Mouse (Mus musculus) liver, adult 2 months (tissue): Measurements from ENCODE around the gene Cxcr1. TPM values are rescaled to one million over a fixed set of nuclear protein-coding genes. Genes with fewer than 3 reads are reported as not detected.

ENCODE experiments used
- DNase-seq: peaks from one replicate; pipeline ENCODE4 v3.0.0-alpha.2; 2011; ENCODE audit warnings: low read depth, low spot score; ENCODE audit errors: extremely low read depth
- H3K27ac ChIP-seq: fragments of 200-500 bp; replicated peaks from 2 replicates; pipeline ENCODE4 v1.5.1; 2012; ENCODE audit warnings: low read depth, mild to moderate bottlenecking, control low read depth, inconsistent platforms, low read length; ENCODE audit not compliant: insufficient read depth
- H3K27me3 ChIP-seq: fragments of 200-500 bp; 2 replicates; pipeline ENCODE4 v1.6.1; 2012; ENCODE audit warnings: mild to moderate bottlenecking, moderate library complexity, low read length, inconsistent platforms; ENCODE audit not compliant: control insufficient read depth, insufficient read depth
- H3K36me3 ChIP-seq: fragments of 200-500 bp; 2 replicates; pipeline ENCODE4 v1.6.1; 2012; ENCODE audit warnings: low read length, inconsistent platforms; ENCODE audit not compliant: control insufficient read depth, insufficient read depth
- H3K4me1 ChIP-seq: fragments of 200-500 bp; 2 replicates; pipeline ENCODE4 v1.6.1; 2011; ENCODE audit warnings: low read length; ENCODE audit not compliant: control insufficient read depth, insufficient read depth
- H3K4me3 ChIP-seq: fragments of 200-500 bp; 2 replicates; pipeline ENCODE4 v1.5.1; 2011; ENCODE audit warnings: low read depth, mild to moderate bottlenecking, control low read depth, low read length, moderate library complexity; ENCODE audit not compliant: insufficient read depth
- H3K79me2 ChIP-seq: fragments of 200-500 bp; 2 replicates; pipeline ENCODE4 v1.6.1; 2012; ENCODE audit warnings: inconsistent platforms, mild to moderate bottlenecking, low read length, moderate library complexity; ENCODE audit not compliant: control insufficient read depth, insufficient read depth
- H3K9ac ChIP-seq: fragments of 200-500 bp; 2 replicates; pipeline ENCODE4 v1.6.1; 2012; ENCODE audit warnings: low read depth, mild to moderate bottlenecking, control low read depth, inconsistent platforms, low read length
- CTCF ChIP-seq: fragments of 200-500 bp; IDR thresholded peaks from 2 replicates; pipeline ENCODE4 v1.5.1; 2011; ENCODE audit warnings: low read depth, low read length, control low read depth
- POLR2A ChIP-seq: fragments of 200-500 bp; IDR thresholded peaks from 2 replicates; pipeline ENCODE4 v1.6.1; 2011; ENCODE audit warnings: low read length, control low read depth; ENCODE audit not compliant: insufficient read depth; ENCODE audit errors: extremely low read depth
- WGBS: fragments of 180-500 bp; shearing (Covaris S2); methylation state at CpG from one replicate; pipeline ENCODE4 v1.1.7; 2018; 5-methylcytosine and 5-hydroxymethylcytosine counted together
- polyA plus RNA-seq: library from polyadenylated mRNA; depleted of rRNA; stranded (reverse); fragments of >200 nt; gene quantifications from 2 replicates; pipeline ENCODE4 v1.2.3, GENCODE M21; 2012
- total RNA-seq: library from RNA; depleted of rRNA; stranded (reverse); fragments of >200 nt; gene quantifications from 2 replicates; pipeline ENCODE4 v1.2.3, GENCODE M21; 2014

Gene Cxcr1
- total and polyA plus RNA-seq, 2 experiments: not detected

GRCm38 (mm10) chr1:74156381-74156910 lies 38.0 kb downstream of the Cxcr1 start:
- Histone ChIP-seq H3K79me2 (no peaks in the 10 kb centered on the region), H3K4me3 (no peak overlapping the region), H3K36me3 (no peaks in the 10 kb centered on the region), H3K9ac (no peak overlapping the region), H3K27me3 (no peaks in the 10 kb centered on the region), H3K4me1 (no peaks in the 10 kb centered on the region), H3K27ac (no peak overlapping the region)
- no peak for TF ChIP-seq CTCF
- TF ChIP-seq POLR2A: no peak
- DNase-seq: no peak
- WGBS: 76% methylated on average over 14 of the region's 14 CpGs

DNA sequence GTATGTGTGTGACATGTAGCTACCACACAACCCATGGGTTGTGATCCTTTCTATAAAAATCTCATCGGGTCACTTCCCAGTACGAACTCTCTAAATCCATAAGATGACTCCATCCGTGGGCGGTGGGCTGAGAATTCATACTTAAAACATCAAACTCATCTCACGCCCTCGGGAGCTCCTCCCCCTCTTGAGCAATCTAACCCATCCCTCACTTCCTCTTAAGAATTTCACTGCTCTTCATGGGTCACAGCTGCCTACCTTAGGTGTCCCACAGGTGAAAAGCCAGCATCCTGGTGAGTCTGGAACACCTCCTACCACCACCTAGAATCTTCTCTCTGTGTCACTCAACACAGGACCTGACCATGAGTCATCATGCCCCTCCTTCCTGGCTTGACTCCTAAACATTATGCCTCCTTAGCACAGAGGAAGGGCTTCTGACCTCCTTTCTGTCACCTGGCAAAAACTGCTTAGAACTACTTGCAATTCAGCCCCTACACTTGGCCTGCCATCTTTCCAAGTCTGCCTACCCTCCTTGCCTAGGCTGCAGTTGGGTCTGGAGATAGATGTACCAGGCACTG lies 38.9 kb downstream of the Cxcr1 start:
- TF ChIP-seq CTCF (no peak), POLR2A (no peak)
- Histone ChIP-seq H3K4me3 (no peak overlapping the region), H3K27ac (no peak overlapping the region), H3K27me3 (no peaks in the 10 kb centered on the region), H3K4me1 (no peaks in the 10 kb centered on the region), H3K36me3 (no peaks in the 10 kb centered on the region), H3K9ac (no peak overlapping the region), H3K79me2 (no peaks in the 10 kb centered on the region)
- 82% methylated on average over 6 of the region's 6 CpGs for WGBS
- no peak for DNase-seq

DNA sequence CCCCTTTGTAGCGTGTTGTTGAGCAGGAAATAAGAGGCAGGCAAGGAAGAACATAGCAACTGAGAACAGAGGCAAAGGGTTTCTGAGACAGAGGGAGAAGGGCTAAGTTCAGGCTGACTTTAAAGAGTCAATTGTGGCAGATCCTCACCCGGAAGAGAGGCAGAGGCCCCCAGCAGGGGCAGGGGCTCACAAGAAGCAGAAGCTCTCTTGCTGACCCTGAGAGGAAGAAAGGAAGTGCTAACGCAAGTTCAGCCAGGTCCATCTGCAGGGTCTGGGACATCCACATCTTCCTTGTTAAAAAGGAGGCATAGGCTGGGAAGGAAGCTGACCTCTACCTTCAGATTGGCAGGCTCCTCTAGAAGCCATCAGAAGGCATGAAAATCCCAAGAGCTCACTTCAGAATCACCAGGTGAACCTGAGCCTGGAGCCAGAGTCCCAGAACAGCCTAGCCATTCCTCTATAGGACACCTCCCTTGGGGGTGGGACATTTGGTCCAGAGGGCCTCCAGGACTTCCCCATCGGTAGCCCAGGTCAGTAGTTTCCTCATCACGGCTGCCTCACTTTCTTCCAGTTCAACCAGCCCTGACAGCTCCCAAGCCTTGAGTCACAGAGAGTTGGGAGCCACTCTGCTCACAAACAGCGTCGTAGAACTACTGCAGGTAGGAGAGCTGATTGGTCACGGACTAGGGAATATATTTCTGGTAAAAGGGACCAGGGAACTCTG lies 40.8 kb downstream of the Cxcr1 start, which contains the start of gene Cxcr2:
Gene Cxcr2, plus strand, starts transcription at position 529 of the 724 bp plus-strand sequence.
- H3K27ac ChIP-seq: no peak within 1 kb of the TSS
- 74% methylated on average over 8 of the region's 8 CpGs for WGBS
- no peak for TF ChIP-seq CTCF
- no peak for TF ChIP-seq POLR2A
- H3K27me3 ChIP-seq: no peaks in the 10 kb centered on the region
- no peak within 1 kb of the TSS for H3K4me3 ChIP-seq
- no peak within 1 kb of the TSS for H3K9ac ChIP-seq
- no peak for DNase-seq
- H3K79me2 ChIP-seq: no peaks in the 10 kb centered on the region
- no peaks in the 10 kb centered on the region for H3K36me3 ChIP-seq
- no peaks in the 10 kb centered on the region for H3K4me1 ChIP-seq

GRCm38 (mm10) chr1:74151091-74151490 lies 43.3 kb downstream of the Cxcr1 start:
- no peaks in the 10 kb centered on the region for H3K27me3 ChIP-seq
- no peaks in the 10 kb centered on the region for H3K4me1 ChIP-seq
- WGBS: 45% methylated on average over 3 of the region's 3 CpGs
- no peak overlapping the region for H3K4me3 ChIP-seq
- no peak for DNase-seq
- H3K36me3 ChIP-seq: no peaks in the 10 kb centered on the region
- H3K79me2 ChIP-seq: no peaks in the 10 kb centered on the region
- no peak overlapping the region for H3K27ac ChIP-seq
- no peak for TF ChIP-seq POLR2A
- no peak for TF ChIP-seq CTCF
- H3K9ac ChIP-seq: no peak overlapping the region

DNA sequence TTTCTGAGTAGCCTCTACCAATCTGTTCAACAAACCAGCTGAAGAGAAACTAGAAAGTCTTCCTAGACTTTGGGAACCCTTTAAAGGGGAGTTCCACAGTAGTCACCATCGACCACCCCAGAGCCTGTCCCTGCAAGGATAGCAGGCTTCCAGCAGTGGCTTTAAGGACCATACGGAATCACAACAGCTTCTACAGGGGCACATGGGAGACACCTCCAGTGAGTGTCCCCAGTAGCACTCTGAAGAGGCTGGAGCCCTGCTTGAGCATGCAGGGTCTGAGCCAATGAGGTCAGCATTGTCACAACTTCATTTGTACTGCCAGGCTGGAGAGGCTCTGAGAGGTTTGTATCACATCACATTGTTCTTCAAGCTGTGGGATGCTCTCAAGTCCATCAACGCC lies 44.3 kb downstream of the Cxcr1 start:
- TF ChIP-seq CTCF (no peak), POLR2A (no peak)
- Histone ChIP-seq H3K4me3 (no peak overlapping the region), H3K4me1 (no peaks in the 10 kb centered on the region), H3K27ac (no peak overlapping the region), H3K79me2 (no peaks in the 10 kb centered on the region), H3K27me3 (no peaks in the 10 kb centered on the region), H3K36me3 (no peaks in the 10 kb centered on the region), H3K9ac (no peak overlapping the region)
- WGBS: 84% methylated on average over 3 of the region's 3 CpGs
- no peak for DNase-seq
